Mouse (Mus musculus) cerebellum, postnatal 36 days (tissue): Measurements from ENCODE around the gene Arl3.
"Not testable (repeated sequence)": the region's sequence is repeated elsewhere in the genome, so short reads cannot be mapped to it uniquely, and the experiment has no call there.

Experiments used
- DNase-seq, 2 experiments: peaks; one replicate each; pipeline ENCODE4 v3.0.0; 2021 to 2022; ENCODE audit warnings: mixed read lengths in 2 of 2

The Arl3 gene

GRCm38 (mm10) chr19:46587823-46588508, 15.0 kb upstream of the Arl3 start:
- DNase-seq, result peak; percentile 88 to 91

- DNase-seq, result no peak
These were observed 2.2 kb upstream of the Arl3 start for GRCm38 (mm10) chr19:46575196-46575595.

DNA sequence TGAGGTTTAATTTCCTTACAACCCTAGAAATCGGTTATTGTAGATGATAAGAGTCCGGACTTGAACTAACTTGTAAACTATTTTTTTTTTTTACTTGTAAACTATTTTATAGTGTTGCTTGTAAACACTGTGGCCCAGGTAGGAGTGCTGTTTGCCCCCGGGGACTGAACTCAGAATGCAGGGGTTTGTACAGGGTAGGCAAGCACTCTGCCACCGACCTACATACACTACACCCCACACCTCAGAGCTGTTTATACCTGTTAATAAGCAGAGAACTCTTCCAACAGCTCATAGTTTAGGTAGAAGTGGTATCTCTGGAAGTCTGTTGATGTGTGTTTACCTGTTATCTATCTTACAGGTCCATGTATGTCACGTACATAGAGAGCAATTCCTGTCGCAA, 992 bp upstream of the Arl3 start:
- DNase-seq, result no peak

DNA sequence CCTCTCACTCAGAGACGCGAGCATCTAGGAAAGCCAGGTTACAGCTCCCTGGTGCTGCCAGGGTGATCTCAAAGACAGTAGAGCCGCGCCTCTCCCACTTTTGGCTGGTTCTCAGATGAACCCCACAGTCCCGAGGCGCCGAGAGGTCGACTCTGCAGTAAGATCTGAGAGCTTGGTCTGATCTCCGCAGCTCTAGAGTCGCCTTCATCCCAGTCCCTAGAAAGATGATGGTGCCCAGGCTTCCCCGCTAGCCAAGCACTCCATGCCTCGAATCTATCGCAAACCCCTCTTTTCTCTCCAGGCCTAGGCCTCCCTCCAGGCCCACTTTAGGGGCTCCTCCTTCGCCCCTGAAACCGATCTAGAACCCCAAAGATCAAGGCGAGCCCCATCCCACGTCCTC, 450 bp downstream of the Arl3 start:
- DNase-seq, result no peak

- no peak for DNase-seq
These were observed 1.1 kb downstream of the Arl3 start for GRCm38 (mm10) chr19:46571878-46572244.

GRCm38 (mm10) chr19:46571211-46571877, 1.7 kb downstream of the Arl3 start:
- not testable (repeated sequence) for DNase-seq

GRCm38 (mm10) chr19:46564043-46564462, 8.9 kb downstream of the Arl3 start:
- peak in 1 of 2 experiments; percentile 25 for DNase-seq

DNA sequence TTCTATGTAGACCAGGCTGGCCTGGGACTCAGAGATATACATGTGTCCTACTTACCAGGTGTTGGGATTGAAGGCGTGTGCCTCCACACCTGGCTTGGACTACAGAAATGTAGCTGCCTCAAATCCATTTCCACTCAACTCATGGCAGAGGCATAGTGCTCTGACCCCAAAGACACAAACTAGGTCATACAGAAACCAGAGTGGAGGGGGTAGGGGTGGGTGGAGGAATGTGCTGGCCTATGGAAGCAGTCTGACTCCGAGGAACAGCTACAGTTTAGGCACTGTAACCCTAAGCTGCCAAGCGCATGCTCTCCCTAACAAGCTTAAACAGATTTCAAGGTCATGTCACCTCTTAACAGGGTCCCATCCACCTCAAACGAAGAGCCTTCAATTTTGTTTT, 9.4 kb downstream of the Arl3 start:
- no peak for DNase-seq

GRCm38 (mm10) chr19:46562581-46563515, 10.2 kb downstream of the Arl3 start:
- DNase-seq, result peak; percentile 66 to 73

DNA sequence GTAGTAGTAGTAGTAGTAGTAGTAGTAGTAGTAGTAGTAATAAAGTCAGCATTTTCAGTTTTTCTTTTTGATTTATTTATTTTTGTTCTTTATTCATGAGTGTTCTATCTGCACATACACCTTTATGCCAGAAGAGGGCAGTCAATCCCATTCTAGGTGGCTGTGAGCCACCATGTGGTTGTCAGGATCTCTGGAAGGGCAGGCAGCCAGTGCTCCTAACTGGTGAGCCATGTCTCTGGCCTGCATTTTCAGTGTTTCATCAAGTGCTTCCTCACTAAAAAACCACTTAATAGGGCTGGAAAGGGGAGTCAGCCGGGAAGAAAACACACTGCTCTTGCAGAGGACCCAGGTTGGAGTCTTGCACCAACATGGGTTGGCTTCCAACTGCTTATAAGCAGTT, 10.9 kb downstream of the Arl3 start:
- DNase-seq, result peak; percentile 75 to 78

GRCm38 (mm10) chr19:46558631-46559030, 14.4 kb downstream of the Arl3 start:
- DNase-seq, result peak; percentile 69 to 74

DNA sequence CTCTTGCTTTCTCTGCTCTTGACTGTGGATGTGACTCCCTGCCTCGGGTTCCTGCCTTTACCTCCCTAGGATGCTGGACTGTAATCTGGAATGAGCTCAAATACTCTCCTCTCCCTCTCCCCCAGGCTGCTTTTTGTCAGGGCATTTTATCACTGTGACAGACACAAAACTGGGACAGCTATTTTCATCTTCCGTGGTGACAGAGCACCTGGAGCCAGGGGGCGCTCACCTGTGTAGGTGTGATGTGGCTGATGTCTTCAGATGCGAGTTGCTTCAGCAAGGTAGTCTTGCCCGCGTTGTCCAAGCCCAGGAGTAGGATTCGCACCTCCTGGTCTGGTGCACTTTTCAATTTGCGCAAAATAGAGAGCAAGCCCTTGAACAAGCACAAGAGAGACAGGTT, 15.0 kb downstream of the Arl3 start:
- no peak for DNase-seq

DNA sequence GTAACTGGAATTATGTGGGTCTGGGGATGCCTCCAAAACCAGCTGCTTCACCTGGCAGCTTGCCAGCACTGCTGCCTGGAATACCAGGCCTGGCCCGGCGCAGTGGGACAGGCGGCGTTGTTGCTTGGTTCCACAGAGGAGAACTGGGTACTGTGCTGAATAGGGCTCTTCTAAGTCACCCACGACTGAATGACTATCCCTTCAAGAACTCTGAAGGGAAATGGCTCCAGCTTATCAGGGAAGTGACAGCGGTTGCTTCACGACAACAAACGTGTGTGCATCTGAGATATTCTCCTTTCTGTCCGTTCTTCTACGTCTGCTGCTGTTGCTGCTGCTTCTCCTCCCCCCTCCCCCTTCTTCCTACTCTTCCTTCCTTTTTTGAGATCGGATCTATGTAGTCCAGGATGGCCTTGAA, 19.4 kb downstream of the Arl3 start:
- no peak for DNase-seq

GRCm38 (mm10) chr19:46552496-46552895, 20.5 kb downstream of the Arl3 start:
- DNase-seq, result no peak

DNA sequence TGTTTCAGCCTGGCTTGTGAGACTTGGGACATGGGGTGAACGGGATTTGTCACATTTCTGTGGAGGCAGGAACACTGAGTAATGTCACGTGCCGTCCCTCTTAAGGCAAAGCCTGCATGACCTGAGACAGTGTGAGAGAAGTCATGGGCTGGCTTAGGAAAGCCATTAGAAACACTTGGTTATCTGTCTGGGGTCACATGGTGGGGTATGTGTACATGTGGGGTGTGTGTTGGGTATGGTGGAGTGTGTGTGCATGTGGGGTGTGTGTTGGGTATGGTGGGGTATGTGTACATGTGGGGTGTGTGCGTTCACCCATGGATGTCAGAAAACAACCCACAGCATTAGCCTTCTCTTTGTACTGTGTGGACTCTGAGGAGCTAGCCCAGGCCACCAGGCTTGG, 22.6 kb downstream of the Arl3 start:
- no peak for DNase-seq

GRCm38 (mm10) chr19:46548110-46548509, 24.9 kb downstream of the Arl3 start:
- no peak for DNase-seq

DNA sequence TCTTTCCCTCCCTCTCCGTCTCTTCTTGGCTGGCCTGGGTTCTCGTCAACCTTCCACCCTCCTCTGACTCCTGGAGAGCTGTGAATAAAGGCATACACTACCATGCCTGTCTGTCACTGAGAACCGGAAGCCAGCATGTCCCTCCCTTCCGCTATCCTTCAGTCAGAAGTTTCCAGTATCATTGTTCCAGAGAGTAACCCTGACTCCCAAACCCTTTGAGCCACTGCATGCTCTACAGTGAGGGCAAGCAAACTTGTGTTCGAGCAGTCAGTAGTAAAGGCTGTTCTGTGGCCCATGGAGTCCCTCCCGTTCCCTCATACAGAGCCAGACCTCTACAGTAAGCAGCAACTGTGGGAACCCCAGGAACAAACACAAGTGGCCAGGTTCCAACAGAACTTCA, 25.4 kb downstream of the Arl3 start:
- DNase-seq, result no peak

GRCm38 (mm10) chr19:46542750-46543149, 30.2 kb downstream of the Arl3 start:
- no peak for DNase-seq

GRCm38 (mm10) chr19:46538213-46538612, 34.8 kb downstream of the Arl3 start:
- DNase-seq, result no peak

- no peak for DNase-seq
These were observed 35.6 kb downstream of the Arl3 start for GRCm38 (mm10) chr19:46537357-46537756.

GRCm38 (mm10) chr19:46534542-46535098, 38.4 kb downstream of the Arl3 start:
- no peak for DNase-seq

DNA sequence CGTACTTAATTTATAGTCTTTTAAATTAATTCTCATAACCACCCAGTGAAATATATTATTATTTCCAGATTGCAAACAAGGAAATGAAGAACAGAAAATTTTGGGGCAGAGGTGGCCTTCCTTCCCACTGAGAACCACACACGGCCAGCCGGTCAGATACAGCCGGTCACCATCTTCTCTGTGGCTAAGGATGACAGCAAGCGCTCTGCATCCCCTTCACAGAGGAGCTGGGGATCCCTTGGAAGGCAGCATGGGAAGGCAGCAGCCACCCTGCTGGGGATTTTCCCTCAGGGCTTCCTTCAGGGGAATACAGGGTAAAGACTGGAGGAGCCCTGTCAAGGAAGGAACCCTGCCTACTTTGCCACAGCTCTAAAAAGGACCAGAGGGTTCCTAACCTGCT, 39.5 kb downstream of the Arl3 start:
- no peak for DNase-seq

- DNase-seq, result no peak
These were observed 39.9 kb downstream of the Arl3 start for GRCm38 (mm10) chr19:46533066-46533465.
